Mouse (Mus musculus): ENCODE measurements around the gene Tmem247. TPM values are rescaled to one million over a fixed set of nuclear protein-coding genes. Genes with fewer than 3 reads are reported as not detected.

The Tmem247 gene
- not detected for total RNA-seq (2021)

DNA sequence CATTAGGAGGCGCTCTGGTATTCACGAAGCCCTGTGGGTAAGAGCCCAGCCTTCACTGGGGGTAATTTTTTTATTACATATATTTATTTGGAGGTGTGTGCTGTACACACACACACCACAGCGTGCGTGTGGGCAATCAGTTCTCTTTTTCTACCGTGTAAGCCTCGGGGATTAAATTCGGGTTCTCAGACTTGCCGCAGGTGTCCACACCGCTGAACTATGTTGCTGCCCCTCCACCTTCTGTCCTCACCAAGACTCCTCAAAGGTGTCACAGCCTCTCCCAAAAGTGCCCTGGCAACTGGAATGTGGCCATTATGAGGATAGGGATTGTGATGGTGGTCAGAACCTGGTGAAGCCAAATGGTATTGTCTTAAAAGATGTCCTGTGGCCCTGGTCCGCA is at the start of gene Tmem247:
Gene Tmem247, plus strand, starts transcription at position 301 of the 400 bp plus-strand sequence.
- intact Hi-C loops (cut with DNase I): loop anchor here (5.0 kb wide), 1 partner anchor 80 kb away; no protein-coding TSS in a partner anchor
- DNase-seq: no peak

DNA sequence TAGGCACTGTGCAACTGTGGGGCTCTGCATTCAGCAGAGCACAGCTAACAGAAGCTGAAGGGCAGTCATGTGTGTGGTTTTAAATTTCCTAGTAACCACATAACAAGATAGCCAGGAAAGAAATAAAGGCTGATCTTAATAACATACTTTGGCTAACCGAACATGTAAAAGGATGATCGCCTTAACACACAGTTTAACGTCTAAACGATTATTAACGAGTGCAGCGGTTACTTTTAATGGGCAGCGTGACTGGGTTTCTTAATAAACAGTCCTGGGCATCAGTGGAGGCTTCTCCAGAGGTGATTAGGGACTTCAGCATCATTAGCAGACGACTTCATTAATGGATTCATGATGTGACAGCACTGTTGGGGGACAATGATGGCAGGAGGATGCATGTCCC is 46.6 kb upstream of the Tmem247 start:
- DNase-seq: no peak
- intact Hi-C loops (cut with DNase I): no loop called here

DNA sequence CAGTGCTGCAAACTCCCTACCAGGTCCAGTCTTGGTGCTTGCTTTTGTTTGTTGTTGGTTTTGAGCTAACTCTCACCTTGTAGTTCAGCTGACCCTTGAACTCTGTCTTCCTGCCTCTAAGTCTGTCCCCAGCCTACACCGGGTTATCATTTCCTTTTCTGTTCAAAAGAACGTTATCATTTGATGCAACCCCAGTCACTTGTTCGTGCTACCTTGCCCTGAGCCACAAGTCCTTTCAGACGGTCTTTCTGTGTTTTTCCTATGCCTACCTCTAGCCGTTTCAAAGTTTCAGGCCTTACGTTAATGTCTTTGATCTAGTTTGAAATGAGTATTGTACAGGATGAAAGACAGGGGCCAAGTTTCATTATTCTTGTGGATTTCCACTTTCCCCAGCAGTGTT is 44.5 kb upstream of the Tmem247 start:
- DNase-seq: no peak
- intact Hi-C loops (cut with DNase I): no loop called here

DNA sequence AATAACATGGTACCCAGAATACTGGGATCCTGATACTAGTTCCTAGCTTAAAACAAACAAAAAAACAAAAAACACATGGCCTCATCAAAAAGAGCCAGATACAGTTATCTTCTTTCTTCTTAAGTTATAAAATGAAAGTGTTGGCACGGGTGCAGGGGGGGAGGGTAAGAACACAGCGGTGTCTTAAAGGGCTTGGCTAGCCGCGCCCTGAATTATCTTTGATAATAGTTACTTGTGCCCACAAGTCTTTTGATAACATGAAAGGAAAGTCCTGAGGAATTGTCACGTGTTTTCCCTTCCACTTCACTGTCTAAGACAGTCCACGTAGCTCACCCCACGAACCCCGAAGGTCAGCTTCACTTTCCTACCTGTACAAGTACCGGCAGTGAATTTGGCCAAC is 40.2 kb upstream of the Tmem247 start:
- DNase-seq: no peak
- intact Hi-C loops (cut with DNase I): no loop called here

DNA sequence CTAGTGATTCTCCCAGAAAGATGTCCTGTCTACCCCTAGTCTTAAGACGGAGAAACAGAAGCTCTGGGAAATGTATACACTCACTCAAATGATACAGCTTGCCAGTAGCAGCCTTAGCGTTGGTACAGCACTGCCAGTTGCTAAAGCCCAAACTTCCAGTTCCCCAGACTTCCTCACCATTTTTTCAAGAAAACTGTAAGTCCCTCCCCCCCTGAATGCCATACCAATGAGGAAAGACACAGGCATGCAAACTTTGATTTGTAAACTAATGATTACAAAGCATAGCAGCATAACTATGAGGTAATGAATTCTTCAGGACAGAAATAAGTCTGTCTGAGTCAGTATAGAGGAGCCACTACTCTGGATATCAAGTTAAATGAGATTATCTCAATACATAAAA is 39.4 kb upstream of the Tmem247 start:
- intact Hi-C loops (cut with DNase I): no loop called here
- DNase-seq: no peak

DNA sequence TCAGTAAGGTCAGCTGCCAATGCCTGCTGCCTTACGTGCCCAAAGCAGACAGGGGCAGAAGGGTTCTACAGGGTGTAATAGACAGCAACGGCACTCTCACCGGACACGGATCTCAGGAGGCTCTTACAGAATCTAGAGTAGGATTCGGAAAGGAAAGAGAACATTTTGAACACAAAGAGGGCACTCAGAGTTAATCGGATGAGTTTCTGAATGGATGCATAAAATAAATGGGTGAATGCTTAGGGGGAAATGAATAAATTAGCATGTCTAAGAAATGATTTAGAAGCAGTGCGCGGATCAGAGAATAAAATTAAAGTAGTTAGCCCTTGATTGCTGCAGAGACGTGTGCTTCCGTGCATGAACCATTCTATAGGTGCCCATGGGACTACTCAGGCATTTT is 37.1 kb upstream of the Tmem247 start:
- DNase-seq: no peak
- intact Hi-C loops (cut with DNase I): no loop called here

DNA sequence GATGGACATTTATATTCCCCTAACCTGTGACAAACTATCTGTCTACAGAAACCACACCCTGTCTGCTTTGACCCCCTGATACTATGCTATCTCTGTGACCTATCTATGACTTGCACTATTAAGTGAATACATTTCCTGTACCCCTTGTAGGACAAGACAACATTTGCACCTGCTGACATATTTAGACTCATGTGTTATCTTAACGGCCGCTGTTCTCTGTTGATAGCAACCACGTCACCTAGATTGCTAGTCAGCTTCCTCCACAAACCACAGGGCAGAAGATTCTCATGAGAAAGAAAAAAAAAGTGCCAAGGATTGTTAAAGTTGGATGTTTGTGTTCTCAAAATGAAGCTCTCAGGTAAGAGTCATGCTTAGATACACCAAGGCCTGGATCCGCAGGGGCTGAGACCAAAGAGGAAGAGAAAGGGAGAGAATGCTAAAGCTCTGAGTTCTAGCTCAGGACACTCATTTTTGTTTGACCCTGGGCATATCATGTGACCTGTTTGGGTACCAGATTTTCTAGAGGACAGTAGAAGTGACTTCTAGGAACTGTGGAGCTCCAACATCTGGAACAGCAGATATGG is 36.6 kb upstream of the Tmem247 start:
- intact Hi-C loops (cut with DNase I): no loop called here

DNA sequence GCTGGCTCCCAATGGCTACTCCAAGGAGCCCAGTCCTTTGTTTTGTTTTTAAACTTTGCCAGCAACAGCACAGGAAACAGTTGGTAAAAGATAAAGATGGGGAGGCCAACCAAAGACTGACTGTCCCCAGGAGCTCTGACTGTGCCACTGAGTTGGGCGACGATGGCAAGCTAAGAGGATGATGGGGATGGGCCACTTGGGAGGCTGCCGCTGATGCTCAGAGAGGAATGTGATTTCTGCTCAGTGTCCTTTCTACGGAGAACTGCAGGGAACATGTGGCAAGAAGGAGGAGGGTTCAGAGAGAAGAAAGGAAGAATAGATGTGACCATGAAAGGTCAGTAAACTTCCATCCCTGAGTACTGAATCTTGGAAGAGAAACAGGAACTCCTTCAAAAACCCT is 22.0 kb upstream of the Tmem247 start:
- no peak for DNase-seq
- intact Hi-C loops (cut with DNase I): no loop called here

More for the DNA sequence above, 36.6 kb upstream of the Tmem247 start:
- no peak for DNase-seq

DNA sequence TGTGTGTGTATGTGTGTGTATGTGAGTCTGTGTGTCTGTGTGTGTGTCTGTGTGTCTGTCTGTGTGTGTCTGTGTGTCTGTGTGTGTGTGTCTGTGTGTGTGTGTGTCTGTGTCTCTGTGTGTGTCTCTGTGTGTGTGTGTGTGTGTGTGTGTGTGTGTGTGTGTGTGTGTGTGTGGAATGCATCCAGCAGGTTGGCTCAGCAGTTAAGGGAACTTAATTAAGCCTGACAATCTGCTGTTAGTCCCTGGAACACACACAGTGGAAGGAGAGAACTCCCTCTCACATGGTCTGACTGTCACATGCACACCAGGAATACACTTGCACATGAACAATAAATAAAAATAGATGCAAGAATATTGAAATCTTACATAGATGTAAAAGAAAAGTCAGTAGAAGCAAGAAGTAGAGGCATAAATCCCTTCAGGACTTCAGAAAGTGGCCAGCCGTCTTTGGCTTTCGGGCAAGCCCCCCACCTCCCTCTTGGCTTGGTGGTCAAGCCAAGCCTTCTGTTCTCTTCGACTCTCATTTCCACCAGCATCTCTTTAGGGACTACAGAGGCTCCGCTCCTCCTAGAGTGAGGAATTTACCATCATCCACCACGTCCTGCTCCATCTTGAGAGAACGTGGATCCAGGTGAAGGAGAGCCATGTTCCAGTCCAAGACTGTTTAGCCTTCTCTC is 19.5 kb upstream of the Tmem247 start:
- DNase-seq: no peak
- intact Hi-C loops (cut with DNase I): no loop called here

DNA sequence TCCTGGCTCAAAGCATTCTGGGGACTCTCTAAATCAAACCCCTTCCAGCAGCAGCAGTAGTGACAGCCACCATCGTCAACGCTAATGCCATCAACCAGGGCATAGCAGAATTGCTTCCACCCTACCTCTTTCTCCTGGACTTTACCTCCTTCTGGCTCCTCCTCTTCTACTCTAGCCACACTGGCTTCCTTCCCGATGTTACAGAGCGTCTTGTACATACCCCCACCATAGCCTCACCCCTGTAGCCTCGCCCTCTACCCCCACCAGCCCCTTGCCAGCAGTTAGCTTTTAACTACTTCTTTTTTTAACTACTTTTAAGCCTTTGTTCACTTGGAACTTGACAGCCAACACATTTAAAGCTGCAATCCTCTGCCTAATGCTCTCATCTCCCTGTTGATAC is 17.3 kb upstream of the Tmem247 start:
- DNase-seq: no peak
- intact Hi-C loops (cut with DNase I): loop anchor here (10.0 kb wide), 1 partner anchor 145 kb away; the partner anchor contains the start of gene Epas1

DNA sequence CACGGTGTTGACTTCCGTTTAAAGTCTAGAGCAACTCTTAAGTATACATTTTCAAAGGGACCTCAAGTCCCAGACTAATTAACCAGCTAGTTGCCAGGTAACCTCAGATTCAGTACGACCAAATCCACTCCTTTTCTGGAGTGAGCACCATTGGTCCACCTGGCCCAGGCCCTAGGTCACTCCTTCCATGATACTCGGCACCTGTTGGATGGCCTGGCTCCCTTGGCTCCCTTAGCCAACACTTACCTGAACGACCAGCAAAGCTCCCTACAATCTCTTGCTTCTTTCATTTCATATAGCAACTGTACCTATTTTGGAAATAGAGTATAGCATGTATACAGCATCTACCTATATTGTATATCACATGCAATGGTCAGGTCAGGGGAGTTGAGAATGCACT is 16.6 kb upstream of the Tmem247 start:
- intact Hi-C loops (cut with DNase I): loop anchor here (10.0 kb wide), 1 partner anchor 146 kb away; the partner anchor contains the start of gene Epas1
- DNase-seq: no peak

DNA sequence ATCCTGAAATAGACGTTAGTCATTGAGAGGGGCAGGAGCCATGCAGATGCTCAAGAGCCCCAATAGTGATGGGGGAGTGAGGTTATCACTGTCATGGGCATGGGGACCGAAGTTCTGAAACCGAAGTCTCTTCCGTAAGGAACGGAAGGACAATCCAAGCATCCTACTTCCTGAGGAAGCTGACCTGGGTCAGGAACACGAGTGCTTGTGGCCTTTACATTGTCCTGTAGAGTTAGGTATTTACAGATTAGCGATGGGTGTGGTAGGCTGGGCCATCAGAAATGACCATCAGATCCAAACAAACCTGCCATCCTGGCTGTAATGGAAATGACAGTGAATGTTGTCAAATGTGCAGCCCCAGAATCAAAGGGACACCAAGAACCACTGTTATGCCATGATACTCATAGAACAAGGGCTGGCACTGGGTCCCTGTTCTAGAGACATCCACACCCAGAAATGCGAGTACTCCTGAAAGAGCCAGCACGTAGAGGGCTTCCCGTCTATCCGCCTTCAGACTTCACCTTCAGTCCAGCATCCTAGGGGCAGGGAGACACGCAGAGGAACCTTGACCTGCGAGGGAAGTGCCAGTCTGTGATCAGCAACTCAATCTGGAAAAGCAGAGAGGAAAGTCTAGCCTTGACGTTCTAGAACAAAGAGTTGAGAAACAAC is 14.6 kb upstream of the Tmem247 start:
- intact Hi-C loops (cut with DNase I): loop anchor here (10.0 kb wide), 1 partner anchor 148 kb away; the partner anchor contains the start of gene Epas1
- DNase-seq: no peak

DNA sequence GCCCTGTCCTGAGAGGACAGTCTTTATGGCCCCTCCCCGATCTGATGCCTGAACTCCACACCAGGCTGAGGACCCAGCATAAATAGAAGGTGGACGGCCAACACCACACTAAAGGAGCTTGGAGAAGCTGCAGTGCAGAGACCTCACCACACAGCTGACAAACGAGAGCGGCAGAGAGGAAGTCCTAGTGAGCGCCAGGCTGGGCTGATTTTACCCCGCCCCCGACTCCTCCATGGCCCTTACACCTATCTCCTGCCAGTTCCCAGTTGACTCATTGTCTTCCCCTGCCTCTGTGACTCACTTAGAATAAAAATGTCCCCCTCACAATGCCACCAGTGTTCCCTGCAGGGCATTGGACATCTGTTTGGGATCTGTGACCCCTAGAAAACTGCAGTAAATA is 13.6 kb upstream of the Tmem247 start:
- DNase-seq: peak; percentile 42 to 49
- intact Hi-C loops (cut with DNase I): loop anchor here (10.0 kb wide), 1 partner anchor 149 kb away; the partner anchor contains the start of gene Epas1

DNA sequence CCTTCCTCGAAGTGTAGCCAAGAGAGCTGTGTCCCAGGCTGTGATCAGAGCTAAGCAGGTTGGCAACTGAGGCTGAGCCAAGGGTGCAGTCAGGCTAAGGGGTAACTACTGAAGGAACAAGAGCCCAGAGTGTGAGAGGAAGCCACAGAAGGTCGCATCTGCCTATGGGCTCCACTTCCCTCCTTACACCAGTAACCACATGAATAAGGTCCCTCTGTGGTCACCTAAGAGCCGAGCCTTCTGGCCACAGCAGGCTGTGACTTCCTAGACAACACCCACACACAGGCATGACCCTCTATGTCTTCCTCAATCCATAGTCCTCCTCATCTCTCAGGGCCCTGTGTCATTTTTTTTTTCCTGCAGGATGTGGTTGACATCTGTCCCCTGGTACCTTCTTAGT is 12.9 kb upstream of the Tmem247 start:
- DNase-seq: no peak
- intact Hi-C loops (cut with DNase I): loop anchor here (2.0 to 10.0 kb wide), 3 partner anchors 91 to 373 kb away; partner anchors contain the start of gene Epas1

DNA sequence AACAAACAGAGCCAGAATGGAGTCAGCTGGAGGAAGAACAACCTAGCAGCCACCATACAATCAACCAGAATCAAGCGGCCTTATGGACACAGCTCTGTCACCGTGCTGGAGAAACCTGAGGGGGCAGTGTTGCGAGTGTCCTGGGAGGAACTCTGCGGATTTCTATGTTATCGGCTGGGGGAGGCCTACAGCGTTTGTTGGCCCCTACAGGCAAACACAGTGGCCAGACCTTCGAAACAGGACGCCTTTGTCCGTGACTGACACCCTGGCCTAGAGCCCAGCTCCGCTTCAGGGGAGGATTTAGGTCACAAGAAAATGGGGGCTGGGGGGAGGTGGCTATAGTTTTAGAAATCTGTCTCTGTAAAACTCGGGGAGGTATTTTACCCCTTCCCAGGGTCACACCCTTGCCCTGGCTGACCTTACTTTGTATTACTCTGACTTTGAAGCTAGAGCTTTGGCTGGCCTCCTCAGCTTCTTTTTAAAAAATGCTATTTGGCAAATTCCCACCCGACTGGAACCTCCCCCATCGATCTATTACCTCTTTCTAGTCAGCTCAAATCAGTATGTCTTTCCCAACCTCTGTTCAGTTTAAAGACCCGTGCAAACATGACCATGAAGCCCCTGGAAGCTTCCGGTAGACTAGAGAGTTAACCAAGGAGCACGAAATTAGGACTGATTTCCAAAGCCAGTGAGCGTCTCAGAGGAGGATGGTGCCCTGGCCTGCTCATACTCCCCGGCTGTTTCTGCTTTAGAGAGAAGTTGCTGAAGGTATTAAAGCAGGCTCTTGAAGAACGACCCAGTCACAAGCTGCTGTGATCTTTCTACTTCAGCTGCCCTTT is 11.6 kb upstream of the Tmem247 start:
- DNase-seq: peak; percentile 81 to 87
- intact Hi-C loops (cut with DNase I): loop anchor here (1.0 to 10.0 kb wide), 6 partner anchors 93 to 745 kb away; partner anchors contain the start of gene Epas1

DNA sequence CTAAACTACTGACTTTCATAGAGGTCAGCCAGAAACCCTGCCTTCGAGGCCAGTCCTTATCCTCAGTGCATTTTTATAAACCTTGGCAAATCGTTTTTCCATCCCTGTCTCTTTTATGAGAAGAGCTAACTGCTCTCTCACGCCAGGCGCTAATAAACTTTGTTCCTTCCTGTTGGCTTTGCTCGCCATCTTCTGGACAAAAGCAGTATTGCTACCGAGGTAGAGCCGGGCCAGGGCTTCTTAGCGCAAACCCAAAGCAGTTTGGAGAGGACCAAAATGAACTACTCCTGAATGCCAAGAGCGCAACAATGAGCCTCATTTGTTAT is 11.0 kb upstream of the Tmem247 start:
- intact Hi-C loops (cut with DNase I): loop anchor here (1.0 to 10.0 kb wide), 4 partner anchors 151 to 745 kb away; partner anchors contain the start of gene Epas1

DNA sequence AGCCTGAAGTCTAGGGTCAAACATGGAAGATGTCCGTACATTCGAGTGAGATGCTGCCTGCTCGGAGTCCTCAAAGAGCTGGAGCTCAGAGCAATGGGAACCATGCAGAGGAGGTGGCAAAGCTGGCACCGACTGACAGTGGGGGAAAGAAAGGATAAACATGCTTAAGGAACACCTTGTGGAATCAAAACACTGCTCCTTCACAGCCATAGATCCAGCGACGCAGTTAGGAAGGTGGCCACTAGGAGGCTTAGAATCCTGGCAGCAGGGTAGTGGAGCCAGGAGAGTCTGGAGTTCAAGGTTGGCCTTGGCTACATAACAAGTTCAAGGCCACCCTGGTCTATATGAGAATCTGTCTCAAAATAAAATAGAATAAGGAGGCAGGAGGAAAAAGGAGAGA is 10.5 kb upstream of the Tmem247 start:
- intact Hi-C loops (cut with DNase I): loop anchor here (1.0 to 10.0 kb wide), 4 partner anchors 152 to 746 kb away; partner anchors contain the start of gene Epas1
- DNase-seq: no peak

More for the DNA sequence above, 11.0 kb upstream of the Tmem247 start:
- DNase-seq: peak; percentile 91 to 96

DNA sequence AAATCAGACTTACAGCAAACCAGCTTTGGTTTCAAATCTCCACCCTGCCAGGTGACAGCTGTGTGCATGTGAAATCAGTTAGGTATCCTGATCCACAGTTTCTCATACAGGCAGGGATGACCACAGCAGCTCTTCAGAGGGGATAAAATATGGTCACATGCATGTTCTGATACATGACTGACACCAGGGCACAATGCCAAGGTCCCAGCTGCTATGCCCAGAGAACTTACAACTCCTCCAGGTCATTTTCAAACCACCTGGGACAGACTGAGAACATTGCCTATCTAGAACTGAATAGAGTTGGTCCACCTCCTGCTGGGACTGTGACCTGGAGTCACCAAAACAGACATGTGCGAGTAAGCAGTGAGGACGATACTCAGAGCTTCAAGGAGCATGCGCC is 10.1 kb upstream of the Tmem247 start:
- intact Hi-C loops (cut with DNase I): loop anchor here (1.0 to 10.0 kb wide), 3 partner anchors 152 to 746 kb away; partner anchors contain the start of gene Epas1

DNA sequence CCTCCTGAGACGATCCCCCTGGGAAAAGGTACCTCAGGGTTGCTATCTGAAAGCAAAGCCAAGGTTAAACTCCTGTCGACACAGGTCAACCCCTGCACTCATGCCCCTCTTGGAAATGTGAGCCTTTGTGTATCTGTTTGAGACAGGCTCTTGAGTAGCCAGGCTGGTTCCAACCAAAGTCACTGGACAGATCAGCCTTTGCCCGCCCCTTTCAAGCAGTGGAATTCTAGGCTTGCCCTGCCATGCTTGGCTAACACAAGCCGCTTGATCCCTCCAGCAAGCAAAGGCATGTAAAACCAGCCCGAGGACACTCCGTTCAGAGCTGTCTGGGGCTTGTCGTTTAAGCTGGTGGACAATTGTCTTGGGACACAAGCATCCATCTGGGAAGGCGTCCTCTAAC is 8.8 kb upstream of the Tmem247 start:
- intact Hi-C loops (cut with DNase I): loop anchor here (2.0 to 10.0 kb wide), 2 partner anchors 154 to 340 kb away; partner anchors contain the start of gene Epas1
- DNase-seq: no peak

More for the DNA sequence above, 10.1 kb upstream of the Tmem247 start:
- no peak for DNase-seq

All from heart, postnatal 10 days (tissue).